Mouse (Mus musculus) stomach, postnatal 0 days (tissue): ENCODE measurements around the gene Hcst.

Experiments
- CTCF ChIP-seq: IDR thresholded peaks from 2 replicates; pipeline ENCODE4 v1.5.1; 2016; ENCODE audit warnings: antibody characterized with exemption, low read depth, mild to moderate bottlenecking, moderate library complexity
- EP300 ChIP-seq: optimal IDR thresholded peaks from 2 replicates; pipeline ENCODE3; 2016; ENCODE audit warnings: antibody characterized with exemption

- TF ChIP-seq CTCF (peak; percentile 99), EP300 (no peak)
Observed at GRCm38 (mm10) chr7:30373501-30373962, 46.1 kb downstream of the Hcst start.
